Mouse (Mus musculus): ENCODE measurements at regions not wholly inside any gene's neighbourhood (a gene's known extent, or its start where the extent isn't known, plus 50 kb on each side); places are given as distances from the start of the nearest gene placed in this dataset.

- TF ChIP-seq CTCF (IDR thresholded peaks at IDR 0.05; ENCODE audit: borderline replicate concordance, extremely low read depth, insufficient read depth, insufficient read length) = no peak
- TF ChIP-seq POLR2A (IDR thresholded peaks at IDR 0.05; ENCODE audit: borderline replicate concordance, extremely low read depth, insufficient read depth, insufficient read length, poor library complexity, severe bottlenecking) = no peak
Observed at GRCm38 (mm10) chr2:149737837-149738236, 91.2 kb upstream of the Syndig1 start.
